Mouse (Mus musculus): ENCODE data around the gene Dlgap5. TPM values are rescaled to one million over a fixed set of nuclear protein-coding genes. Genes with fewer than 3 reads are reported as not detected.

Dlgap5 gene
- polyA plus RNA-seq, 1 experiment = 2.5 TPM

GRCm38 (mm10) chr14:47396165-47396652 lies 22.0 kb downstream of the Dlgap5 start:
- H3K27me3 ChIP-seq (ENCODE audit: control insufficient read depth, insufficient read depth, low read length) = no peaks in the 10 kb centered on the region
- H3K4me1 ChIP-seq (ENCODE audit: control insufficient read depth, insufficient read depth, insufficient read length, low read length) = no peaks in the 10 kb centered on the region
- peaks cover 12% of the 10 kb centered on the region; the same call in 1 of the 2 replicates for H3K36me3 ChIP-seq (ENCODE audit: control insufficient read depth, insufficient read depth, low read length)
- WGBS = 60% methylated on average over 5 of the region's 5 CpGs
- no peak overlapping the region for H3K4me3 ChIP-seq (ENCODE audit: low read depth, low read length)
- H3K27ac ChIP-seq (ENCODE audit: insufficient read depth, low read depth, low read length) = no peak overlapping the region
- TF ChIP-seq POLR2A (IDR thresholded peaks at IDR 0.05; ENCODE audit: low read depth, low read length) (no peak), CTCF (IDR thresholded peaks at IDR 0.05; ENCODE audit: extremely low read depth, insufficient read length, insufficient replicate concordance, low read depth, low read length) (peak; percentile 92; the same call in 1 of the 2 replicates)

- 89% methylated on average over 15 of the region's 15 CpGs for WGBS
- Histone ChIP-seq H3K4me3 (ENCODE audit: low read depth, low read length) (no peak overlapping the region), H3K36me3 (ENCODE audit: control insufficient read depth, insufficient read depth, low read length) (peaks cover 12% of the 10 kb centered on the region; the same call in 1 of the 2 replicates), H3K4me1 (ENCODE audit: control insufficient read depth, insufficient read depth, insufficient read length, low read length) (no peaks in the 10 kb centered on the region), H3K27ac (ENCODE audit: insufficient read depth, low read depth, low read length) (peak overlapping the region; percentile 36), H3K27me3 (ENCODE audit: control insufficient read depth, insufficient read depth, low read length) (no peaks in the 10 kb centered on the region)
- no peak for TF ChIP-seq CTCF (IDR thresholded peaks at IDR 0.05; ENCODE audit: extremely low read depth, insufficient read length, insufficient replicate concordance, low read depth, low read length)
- TF ChIP-seq POLR2A (IDR thresholded peaks at IDR 0.05; ENCODE audit: low read depth, low read length) = no peak
Measured at GRCm38 (mm10) chr14:47395462-47396026, 22.7 kb downstream of the Dlgap5 start.

- H3K27me3 ChIP-seq (ENCODE audit: control insufficient read depth, insufficient read depth, low read length) = no peaks in the 10 kb centered on the region
- peak overlapping the region; percentile 36; the same call in 1 of the 2 replicates for H3K27ac ChIP-seq (ENCODE audit: insufficient read depth, low read depth, low read length)
- H3K4me3 ChIP-seq (ENCODE audit: low read depth, low read length) = no peak overlapping the region
- WGBS = 97% methylated on average over 6 of the region's 6 CpGs
- H3K36me3 ChIP-seq (ENCODE audit: control insufficient read depth, insufficient read depth, low read length) = peaks cover 12% of the 10 kb centered on the region; the same call in 1 of the 2 replicates
- TF ChIP-seq CTCF (IDR thresholded peaks at IDR 0.05; ENCODE audit: extremely low read depth, insufficient read length, insufficient replicate concordance, low read depth, low read length) (no peak), POLR2A (IDR thresholded peaks at IDR 0.05; ENCODE audit: low read depth, low read length) (no peak)
- no peaks in the 10 kb centered on the region for H3K4me1 ChIP-seq (ENCODE audit: control insufficient read depth, insufficient read depth, insufficient read length, low read length)
Measured at GRCm38 (mm10) chr14:47395007-47395406, 23.2 kb downstream of the Dlgap5 start.

- H3K27me3 ChIP-seq (ENCODE audit: control insufficient read depth, insufficient read depth, low read length) = no peaks in the 10 kb centered on the region
- no peak overlapping the region for H3K27ac ChIP-seq (ENCODE audit: insufficient read depth, low read depth, low read length)
- H3K4me3 ChIP-seq (ENCODE audit: low read depth, low read length) = no peak overlapping the region
- H3K4me1 ChIP-seq (ENCODE audit: control insufficient read depth, insufficient read depth, insufficient read length, low read length) = no peaks in the 10 kb centered on the region
- H3K36me3 ChIP-seq (ENCODE audit: control insufficient read depth, insufficient read depth, low read length) = peaks cover 13% of the 10 kb centered on the region
- WGBS = 92% methylated on average over 10 of the region's 10 CpGs
- no peak for TF ChIP-seq CTCF (IDR thresholded peaks at IDR 0.05; ENCODE audit: extremely low read depth, insufficient read length, insufficient replicate concordance, low read depth, low read length)
- no peak for TF ChIP-seq POLR2A (IDR thresholded peaks at IDR 0.05; ENCODE audit: low read depth, low read length)
Measured at GRCm38 (mm10) chr14:47393354-47394094, 24.7 kb downstream of the Dlgap5 start.

GRCm38 (mm10) chr14:47386125-47386524 lies 32.1 kb downstream of the Dlgap5 start:
- Histone ChIP-seq H3K27ac (ENCODE audit: insufficient read depth, low read depth, low read length) (peak overlapping the region; percentile 90), H3K36me3 (ENCODE audit: control insufficient read depth, insufficient read depth, low read length) (peaks cover 41% of the 10 kb centered on the region)
- 30% methylated on average over 11 of the region's 11 CpGs for WGBS

GRCm38 (mm10) chr14:47384653-47385052 lies 33.6 kb downstream of the Dlgap5 start:
- TF ChIP-seq POLR2A (IDR thresholded peaks at IDR 0.05; ENCODE audit: low read depth, low read length) (no peak), CTCF (IDR thresholded peaks at IDR 0.05; ENCODE audit: extremely low read depth, insufficient read length, insufficient replicate concordance, low read depth, low read length) (no peak)
- 55% methylated on average over 10 of the region's 10 CpGs for WGBS
- Histone ChIP-seq H3K36me3 (ENCODE audit: control insufficient read depth, insufficient read depth, low read length) (peaks cover 53% of the 10 kb centered on the region), H3K27me3 (ENCODE audit: control insufficient read depth, insufficient read depth, low read length) (no peaks in the 10 kb centered on the region), H3K27ac (ENCODE audit: insufficient read depth, low read depth, low read length) (peak overlapping the region; percentile 55; the same call in 1 of the 2 replicates), H3K4me1 (ENCODE audit: control insufficient read depth, insufficient read depth, insufficient read length, low read length) (peaks cover 22% of the 10 kb centered on the region), H3K4me3 (ENCODE audit: low read depth, low read length) (no peak overlapping the region)

More at GRCm38 (mm10) chr14:47386125-47386524, 32.1 kb downstream of the Dlgap5 start:
- Histone ChIP-seq H3K27me3 (ENCODE audit: control insufficient read depth, insufficient read depth, low read length) (no peaks in the 10 kb centered on the region), H3K4me1 (ENCODE audit: control insufficient read depth, insufficient read depth, insufficient read length, low read length) (peaks cover 18% of the 10 kb centered on the region), H3K4me3 (ENCODE audit: low read depth, low read length) (no peak overlapping the region)
- TF ChIP-seq POLR2A (IDR thresholded peaks at IDR 0.05; ENCODE audit: low read depth, low read length) (peak; percentile 37; the same call in 1 of the 2 replicates), CTCF (IDR thresholded peaks at IDR 0.05; ENCODE audit: extremely low read depth, insufficient read length, insufficient replicate concordance, low read depth, low read length) (no peak)

- H3K27ac ChIP-seq (ENCODE audit: insufficient read depth, low read depth, low read length) = no peak overlapping the region
- peaks cover 28% of the 10 kb centered on the region for H3K4me1 ChIP-seq (ENCODE audit: control insufficient read depth, insufficient read depth, insufficient read length, low read length)
- TF ChIP-seq CTCF (IDR thresholded peaks at IDR 0.05; ENCODE audit: extremely low read depth, insufficient read length, insufficient replicate concordance, low read depth, low read length) = no peak
- no peak for TF ChIP-seq POLR2A (IDR thresholded peaks at IDR 0.05; ENCODE audit: low read depth, low read length)
- H3K27me3 ChIP-seq (ENCODE audit: control insufficient read depth, insufficient read depth, low read length) = no peaks in the 10 kb centered on the region
- peaks cover 57% of the 10 kb centered on the region for H3K36me3 ChIP-seq (ENCODE audit: control insufficient read depth, insufficient read depth, low read length)
- 88% methylated on average over 7 of the region's 7 CpGs for whole genome bisulfite sequencing
- no peak overlapping the region for H3K4me3 ChIP-seq (ENCODE audit: low read depth, low read length)
Measured at GRCm38 (mm10) chr14:47383911-47384310, 34.3 kb downstream of the Dlgap5 start.
